Mouse (Mus musculus) testis, adult 2 months (tissue): Measurements from ENCODE around the gene Tmem37. TPM values are rescaled to one million over a fixed set of nuclear protein-coding genes. Genes with fewer than 3 reads are reported as not detected.

Experiments
- H3K27ac ChIP-seq: fragments of 200-500 bp; 2 replicates; pipeline ENCODE4 v1.5.1; 2012; ENCODE audit warnings: low read depth, low read length; ENCODE audit not compliant: control insufficient read depth, insufficient read depth
- H3K27me3 ChIP-seq: fragments of 200-500 bp; 2 replicates; pipeline ENCODE4 v1.6.1; 2012; ENCODE audit warnings: mild to moderate bottlenecking, low read length, moderate library complexity; ENCODE audit not compliant: control insufficient read depth, insufficient read depth
- H3K36me3 ChIP-seq: fragments of 200-500 bp; 2 replicates; pipeline ENCODE4 v1.6.1; 2012; ENCODE audit warnings: mild to moderate bottlenecking, low read length; ENCODE audit not compliant: control insufficient read depth, insufficient read depth
- H3K4me1 ChIP-seq: fragments of 200-500 bp; 2 replicates; pipeline ENCODE4 v1.6.1; 2012; ENCODE audit warnings: low read length; ENCODE audit not compliant: control insufficient read depth, insufficient read depth
- H3K4me3 ChIP-seq: fragments of 200-500 bp; 2 replicates; pipeline ENCODE4 v1.5.1; 2012; ENCODE audit warnings: low read depth, mild to moderate bottlenecking, low read length, moderate library complexity, mixed read lengths; ENCODE audit not compliant: control insufficient read depth
- CTCF ChIP-seq: fragments of 200-500 bp; IDR thresholded peaks from 2 replicates; pipeline ENCODE4 v1.5.1; 2012; ENCODE audit warnings: low read depth, mild to moderate bottlenecking, inconsistent platforms, low read length, moderate library complexity; ENCODE audit not compliant: control insufficient read depth, insufficient read depth, insufficient replicate concordance
- POLR2A ChIP-seq: fragments of 200-500 bp; IDR thresholded peaks from 2 replicates; pipeline ENCODE4 v1.6.1; 2012; ENCODE audit warnings: low read depth, mild to moderate bottlenecking, inconsistent platforms, low read length, moderate library complexity; ENCODE audit not compliant: control insufficient read depth
- polyA plus RNA-seq: library from polyadenylated mRNA; depleted of rRNA; stranded (reverse); fragments of >200 nt; gene quantifications from 2 replicates; pipeline ENCODE4 v1.2.3, GENCODE M21; 2012

Gene Tmem37
- polyA plus RNA-seq, 1 experiment, result 21.3 TPM

- TF ChIP-seq POLR2A (no peak), CTCF (no peak)
- no peaks in the 10 kb centered on the region for H3K36me3 ChIP-seq
- H3K4me1 ChIP-seq, result no peaks in the 10 kb centered on the region
- H3K27me3 ChIP-seq, result no peaks in the 10 kb centered on the region
- H3K27ac ChIP-seq, result no peak overlapping the region
- H3K4me3 ChIP-seq, result no peak overlapping the region
Observed at GRCm38 (mm10) chr1:120066159-120066558, 7.7 kb downstream of the Tmem37 start.

- no peak overlapping the region for H3K27ac ChIP-seq
- TF ChIP-seq POLR2A (no peak), CTCF (no peak)
- no peaks in the 10 kb centered on the region for H3K27me3 ChIP-seq
- H3K36me3 ChIP-seq, result no peaks in the 10 kb centered on the region
- H3K4me1 ChIP-seq, result no peaks in the 10 kb centered on the region
- no peak overlapping the region for H3K4me3 ChIP-seq
Observed at GRCm38 (mm10) chr1:120064036-120064682, 9.7 kb downstream of the Tmem37 start.

GRCm38 (mm10) chr1:120062231-120062630 is 11.6 kb downstream of the Tmem37 start:
- Histone ChIP-seq H3K4me3 (no peak overlapping the region), H3K27ac (no peak overlapping the region), H3K4me1 (no peaks in the 10 kb centered on the region; the same call in 1 of the 2 replicates), H3K36me3 (no peaks in the 10 kb centered on the region), H3K27me3 (no peaks in the 10 kb centered on the region)
- TF ChIP-seq POLR2A (no peak), CTCF (no peak)

GRCm38 (mm10) chr1:120060687-120061086 is 13.2 kb downstream of the Tmem37 start:
- Histone ChIP-seq H3K27me3 (no peaks in the 10 kb centered on the region), H3K36me3 (no peaks in the 10 kb centered on the region), H3K4me3 (no peak overlapping the region), H3K4me1 (no peaks in the 10 kb centered on the region; the same call in 1 of the 2 replicates), H3K27ac (no peak overlapping the region)
- TF ChIP-seq POLR2A (no peak), CTCF (no peak)

GRCm38 (mm10) chr1:120057674-120058430 is 16.0 kb downstream of the Tmem37 start:
- Histone ChIP-seq H3K36me3 (no peaks in the 10 kb centered on the region), H3K4me3 (no peak overlapping the region), H3K4me1 (no peaks in the 10 kb centered on the region; the same call in 1 of the 2 replicates), H3K27me3 (no peaks in the 10 kb centered on the region), H3K27ac (no peak overlapping the region)
- no peak for TF ChIP-seq CTCF
- no peak for TF ChIP-seq POLR2A

- H3K36me3 ChIP-seq, result no peaks in the 10 kb centered on the region
- H3K27me3 ChIP-seq, result no peaks in the 10 kb centered on the region
- no peaks in the 10 kb centered on the region; the same call in 1 of the 2 replicates for H3K4me1 ChIP-seq
- TF ChIP-seq POLR2A (no peak), CTCF (no peak)
- H3K27ac ChIP-seq, result no peak overlapping the region
- no peak overlapping the region for H3K4me3 ChIP-seq
Observed at GRCm38 (mm10) chr1:120057044-120057443, 16.8 kb downstream of the Tmem37 start.

- no peaks in the 10 kb centered on the region for H3K36me3 ChIP-seq
- H3K27me3 ChIP-seq, result no peaks in the 10 kb centered on the region
- no peaks in the 10 kb centered on the region; the same call in 1 of the 2 replicates for H3K4me1 ChIP-seq
- TF ChIP-seq CTCF (no peak), POLR2A (no peak)
- no peak overlapping the region for H3K4me3 ChIP-seq
- H3K27ac ChIP-seq, result no peak overlapping the region; the same call in 1 of the 2 replicates
Observed at GRCm38 (mm10) chr1:120056236-120056635, 17.6 kb downstream of the Tmem37 start.

- TF ChIP-seq POLR2A (no peak), CTCF (no peak)
- H3K27ac ChIP-seq, result no peak overlapping the region
- H3K36me3 ChIP-seq, result no peaks in the 10 kb centered on the region
- no peak overlapping the region for H3K4me3 ChIP-seq
- no peaks in the 10 kb centered on the region for H3K27me3 ChIP-seq
- H3K4me1 ChIP-seq, result no peaks in the 10 kb centered on the region; the same call in 1 of the 2 replicates
Observed at GRCm38 (mm10) chr1:120055475-120055874, 18.4 kb downstream of the Tmem37 start.
